Mouse (Mus musculus): ENCODE measurements at regions not wholly inside any gene's neighbourhood (a gene's known extent, or its start where the extent isn't known, plus 50 kb on each side); places are given as distances from the start of the nearest gene placed in this dataset.

GRCm38 (mm10) chr14:47921811-47922277 is 198.8 kb upstream of the Peli2 start:
- TF ChIP-seq POLR2A (IDR thresholded peaks at IDR 0.05; ENCODE audit: control insufficient read depth, low read depth, low read length) (no peak), CTCF (IDR thresholded peaks at IDR 0.05; ENCODE audit: control insufficient read depth, insufficient read depth, insufficient replicate concordance, low read depth, low read length) (no peak)
